Mouse (Mus musculus) thymus, adult 2 months (tissue): ENCODE measurements around the gene Pomc. TPM values are rescaled to one million over a fixed set of nuclear protein-coding genes. Genes with fewer than 3 reads are reported as not detected.

ENCODE experiments used
- DNase-seq: peaks from one replicate; pipeline ENCODE4 v3.0.0; 2021
- H3K27ac ChIP-seq: fragments of 200-500 bp; 2 replicates; pipeline ENCODE4 v1.5.1; 2012; ENCODE audit warnings: low read length, control low read depth; ENCODE audit not compliant: control insufficient read depth, insufficient read depth
- H3K27me3 ChIP-seq: fragments of 200-500 bp; 2 replicates; pipeline ENCODE4 v1.6.1; 2012; ENCODE audit warnings: mild to moderate bottlenecking, low read length, moderate library complexity, mixed read lengths; ENCODE audit not compliant: control insufficient read depth, insufficient read depth
- H3K36me3 ChIP-seq: fragments of 200-500 bp; 2 replicates; pipeline ENCODE4 v1.6.1; 2012; ENCODE audit warnings: mild to moderate bottlenecking, low read length, moderate library complexity; ENCODE audit not compliant: control insufficient read depth, insufficient read depth
- H3K4me1 ChIP-seq: fragments of 200-500 bp; replicated peaks from 2 replicates; pipeline ENCODE4 v1.6.1; 2012; ENCODE audit warnings: low read length; ENCODE audit not compliant: control insufficient read depth, insufficient read depth
- H3K4me3 ChIP-seq: fragments of 200-500 bp; 2 replicates; pipeline ENCODE4 v1.5.1; 2012; ENCODE audit warnings: mild to moderate bottlenecking, low read length, control low read depth, moderate library complexity; ENCODE audit not compliant: control insufficient read depth, insufficient read depth
- CTCF ChIP-seq: fragments of 200-500 bp; IDR thresholded peaks from 2 replicates; pipeline ENCODE4 v1.5.1; 2012; ENCODE audit warnings: mild to moderate bottlenecking, control low read depth, low read length, moderate library complexity, borderline replicate concordance; ENCODE audit not compliant: control insufficient read depth, poor library complexity, insufficient read depth; ENCODE audit errors: extremely low read depth
- POLR2A ChIP-seq: fragments of 200-500 bp; IDR thresholded peaks from 2 replicates; pipeline ENCODE4 v1.6.1; 2012; ENCODE audit warnings: mild to moderate bottlenecking, low read length, control low read depth, moderate library complexity; ENCODE audit not compliant: control insufficient read depth, poor library complexity, insufficient read depth; ENCODE audit errors: extremely low read depth
- whole genome bisulfite sequencing: fragments of 180-500 bp; shearing (Covaris S2); methylation state at CpG from one replicate; pipeline ENCODE4 v1.1.7; 2018; 5-methylcytosine and 5-hydroxymethylcytosine counted together
- polyA plus RNA-seq: library from polyadenylated mRNA; depleted of rRNA; stranded (reverse); fragments of >200 nt; gene quantifications from 2 replicates; pipeline ENCODE4 v1.2.3, GENCODE M21; 2012

Pomc gene
- polyA plus RNA-seq, 1 experiment: 3.9 TPM

- Histone ChIP-seq H3K4me1 (no peaks in the 10 kb centered on the region), H3K27ac (no peak overlapping the region), H3K27me3 (no peaks in the 10 kb centered on the region), H3K36me3 (no peaks in the 10 kb centered on the region), H3K4me3 (no peak overlapping the region)
- TF ChIP-seq CTCF: no peak
- no peak for TF ChIP-seq POLR2A
- 79% methylated on average over 11 of the region's 11 CpGs for WGBS
- no peak for DNase-seq
Measured at GRCm38 (mm10) chr12:3942026-3942425, 12.7 kb upstream of the Pomc start.

- H3K4me1 ChIP-seq: no peaks in the 10 kb centered on the region
- H3K4me3 ChIP-seq: no peak overlapping the region
- no peak for TF ChIP-seq CTCF
- TF ChIP-seq POLR2A: no peak
- H3K36me3 ChIP-seq: no peaks in the 10 kb centered on the region
- H3K27me3 ChIP-seq: no peaks in the 10 kb centered on the region
- DNase-seq: no peak
- WGBS: 86% methylated on average over 4 of the region's 4 CpGs
- H3K27ac ChIP-seq: no peak overlapping the region
Measured at GRCm38 (mm10) chr12:3944454-3945073, 10.2 kb upstream of the Pomc start.

- H3K4me3 ChIP-seq: no peak overlapping the region
- H3K4me1 ChIP-seq: no peaks in the 10 kb centered on the region
- no peaks in the 10 kb centered on the region for H3K36me3 ChIP-seq
- no peaks in the 10 kb centered on the region for H3K27me3 ChIP-seq
- TF ChIP-seq CTCF (no peak), POLR2A (no peak)
- no peak for DNase-seq
- 86% methylated on average over 6 of the region's 6 CpGs for WGBS
- H3K27ac ChIP-seq: no peak overlapping the region
Measured at GRCm38 (mm10) chr12:3947503-3947902, 7.2 kb upstream of the Pomc start.

DNA sequence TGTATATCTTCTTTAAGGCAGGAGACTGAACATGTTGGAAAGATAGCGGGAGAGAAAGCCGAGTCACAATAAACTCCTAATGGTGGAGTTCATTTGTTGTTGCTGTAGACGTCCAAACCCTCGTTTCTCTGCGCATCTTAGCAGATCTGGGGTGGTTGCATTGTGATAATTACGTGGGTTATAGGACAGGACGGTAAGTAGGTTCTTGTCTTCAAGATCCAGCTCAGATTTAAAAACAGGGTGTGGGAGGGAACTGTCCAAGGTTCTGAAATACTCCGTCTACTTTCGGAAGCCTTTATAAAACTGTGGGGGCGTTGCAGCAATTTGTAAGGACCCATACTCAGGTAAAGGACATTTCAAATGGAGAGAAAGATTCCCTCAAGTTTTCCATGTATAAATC is 620 bp downstream of the Pomc start:
- Histone ChIP-seq H3K27ac (no peak overlapping the region), H3K4me1 (peaks cover 6% of the 10 kb centered on the region), H3K4me3 (no peak overlapping the region), H3K36me3 (no peaks in the 10 kb centered on the region), H3K27me3 (no peaks in the 10 kb centered on the region; the same call in 1 of the 2 replicates)
- DNase-seq: peak; percentile 20
- WGBS: 36% methylated on average over 10 of the region's 10 CpGs
- TF ChIP-seq CTCF: no peak
- TF ChIP-seq POLR2A: no peak

DNA sequence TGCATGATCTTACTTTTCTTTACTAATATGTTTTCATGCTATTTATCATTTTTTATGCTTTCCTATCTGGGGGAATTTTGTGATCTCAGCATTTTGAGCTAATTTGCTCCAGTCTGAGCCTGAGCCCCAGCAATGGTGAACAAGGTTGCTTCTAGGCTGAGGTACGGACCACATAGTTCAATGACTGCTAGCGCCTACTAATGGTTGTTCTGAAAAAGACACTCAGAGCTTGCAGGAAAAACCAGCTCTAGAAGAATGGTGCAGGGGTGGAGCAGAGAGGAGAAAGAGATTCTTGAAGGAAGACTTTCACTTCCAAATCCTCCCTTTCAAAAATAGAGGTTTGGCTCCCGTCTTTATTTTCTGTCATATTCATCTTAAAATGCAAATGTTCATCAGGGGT is 1.6 kb downstream of the Pomc start:
- TF ChIP-seq CTCF (no peak), POLR2A (no peak)
- Histone ChIP-seq H3K4me1 (peaks cover 9% of the 10 kb centered on the region), H3K27ac (no peak overlapping the region), H3K36me3 (no peaks in the 10 kb centered on the region), H3K27me3 (no peaks in the 10 kb centered on the region; the same call in 1 of the 2 replicates), H3K4me3 (no peak overlapping the region)
- peak; percentile 8 for DNase-seq
- WGBS: 19% methylated on average over 3 of the region's 3 CpGs

- peak; percentile 87 for DNase-seq
- Histone ChIP-seq H3K27ac (no peak overlapping the region), H3K36me3 (no peaks in the 10 kb centered on the region), H3K27me3 (no peaks in the 10 kb centered on the region), H3K4me1 (peaks cover 9% of the 10 kb centered on the region), H3K4me3 (peak overlapping the region; percentile 75)
- WGBS: 5% methylated on average over 53 of the region's 53 CpGs
- TF ChIP-seq CTCF (no peak), POLR2A (peak; percentile 76)
Measured at GRCm38 (mm10) chr12:3959791-3960543, 5.2 kb downstream of the Pomc start.
